Mouse (Mus musculus) ES-E14 (cell line): ENCODE measurements at regions not wholly inside any gene's neighbourhood (a gene's known extent, or its start where the extent isn't known, plus 50 kb on each side); places are given as distances from the start of the nearest gene placed in this dataset.

Source experiments
- DNase-seq: peaks from one replicate; pipeline ENCODE4 v3.0.0-alpha.2; 2013; ENCODE audit warnings: low read depth, low spot score
- H3K27ac ChIP-seq: 2 replicates; pipeline ENCODE4 v1.5.1; 2012; ENCODE audit warnings: low read depth, mild to moderate bottlenecking, low read length, moderate library complexity, mixed read lengths; ENCODE audit not compliant: poor library complexity, insufficient read depth, severe bottlenecking
- H3K36me3 ChIP-seq: 2 replicates; pipeline ENCODE4 v1.6.1; 2012; ENCODE audit warnings: mild to moderate bottlenecking, low read length, moderate library complexity, mixed read lengths; ENCODE audit not compliant: control insufficient read depth, poor library complexity, insufficient read depth, severe bottlenecking
- H3K4me1 ChIP-seq, 2 experiments: fragments of 150-350 bp in 1 of 2; sonication (generic) in 1 of 2; 2 replicates each; pipeline ENCODE4 v1.6.1; 2012; ENCODE audit warnings: low read length in 2 of 2, mild to moderate bottlenecking in 1 of 2, mixed read lengths in 1 of 2; ENCODE audit not compliant: control insufficient read depth in 2 of 2, insufficient read depth in 2 of 2, poor library complexity in 1 of 2
- H3K4me3 ChIP-seq, 2 experiments: fragments of 150-350 bp in 1 of 2; sonication (generic) in 1 of 2; 2 replicates each; pipeline ENCODE4 v1.5.1; 2012; ENCODE audit warnings: low read length in 2 of 2, low read depth in 1 of 2, mild to moderate bottlenecking in 1 of 2, mixed read lengths in 1 of 2; ENCODE audit not compliant: insufficient read depth in 1 of 2, poor library complexity in 1 of 2, severe bottlenecking in 1 of 2
- H3K9ac ChIP-seq: 2 replicates; pipeline ENCODE4 v1.6.1; 2012; ENCODE audit warnings: low read depth, mild to moderate bottlenecking, low read length, mixed read lengths; ENCODE audit not compliant: poor library complexity, insufficient read depth, severe bottlenecking
- H3K9me3 ChIP-seq: fragments of 150-350 bp; sonication (generic); 2 replicates; pipeline ENCODE4 v1.6.1; 2012; ENCODE audit warnings: low read depth, mild to moderate bottlenecking, low read length; ENCODE audit not compliant: control insufficient read depth, insufficient read depth
- CHD2 ChIP-seq: IDR thresholded peaks from 2 replicates; pipeline ENCODE4 v1.6.1; 2014; ENCODE audit warnings: mild to moderate bottlenecking, low read depth, low read length, inconsistent platforms
- HCFC1 ChIP-seq: IDR thresholded peaks from 2 replicates; pipeline ENCODE4 v1.6.1; 2012; ENCODE audit warnings: low read length, inconsistent platforms, borderline replicate concordance; ENCODE audit not compliant: insufficient read depth
- MAFK ChIP-seq: IDR thresholded peaks from 2 replicates; pipeline ENCODE4 v1.6.1; 2014; ENCODE audit warnings: mild to moderate bottlenecking, low read depth, low read length, inconsistent platforms; ENCODE audit not compliant: insufficient read depth
- ZC3H11A ChIP-seq: IDR thresholded peaks from 2 replicates; pipeline ENCODE4 v1.6.1; 2012; ENCODE audit warnings: low read depth, mild to moderate bottlenecking, inconsistent platforms, low read length, borderline replicate concordance
- ZNF384 ChIP-seq: IDR thresholded peaks from 2 replicates; pipeline ENCODE4 v1.6.1; 2012; ENCODE audit warnings: low read depth, low read length, inconsistent platforms
- in situ Hi-C, 2 experiments: fragments of 600-800 bp; cut with MboI; formaldehyde crosslinking; loops; one replicate each; pipeline ENCODE4 v1.15.1; 2025; ENCODE audit warnings: low sequenced_read_pairs in 2 of 2, inconsistent platforms in 1 of 2; ENCODE audit not compliant: unreplicated experiment in 2 of 2

GRCm38 (mm10) chr6:126394111-126394809, 141.0 kb downstream of the Kcna5 start:
- H3K9ac ChIP-seq = no peak overlapping the region
- no peaks in the 10 kb centered on the region for H3K36me3 ChIP-seq
- no peaks in the 10 kb centered on the region for H3K9me3 ChIP-seq
- no peaks in the 10 kb centered on the region for H3K4me1 ChIP-seq
- TF ChIP-seq HCFC1 (no peak), ZNF384 (no peak), CHD2 (no peak), ZC3H11A (no peak), MAFK (no peak)
- no peak overlapping the region for H3K4me3 ChIP-seq
- H3K27ac ChIP-seq = no peak overlapping the region
- no peak for DNase-seq
- in situ Hi-C loops = no loop called here

GRCm38 (mm10) chr6:126384210-126385012, 150.8 kb downstream of the Kcna5 start:
- Histone ChIP-seq H3K36me3 (no peaks in the 10 kb centered on the region), H3K4me3 (no peak overlapping the region), H3K27ac (no peak overlapping the region), H3K9me3 (no peaks in the 10 kb centered on the region), H3K4me1 (no peaks in the 10 kb centered on the region), H3K9ac (no peak overlapping the region)
- DNase-seq = no peak
- no peak for TF ChIP-seq HCFC1
- TF ChIP-seq MAFK = no peak
- no peak for TF ChIP-seq ZNF384
- no peak for TF ChIP-seq ZC3H11A
- TF ChIP-seq CHD2 = no peak
- in situ Hi-C loops = no loop called here

- Histone ChIP-seq H3K4me1 (no peaks in the 10 kb centered on the region), H3K27ac (no peak overlapping the region), H3K4me3 (no peak overlapping the region), H3K36me3 (no peaks in the 10 kb centered on the region), H3K9me3 (no peaks in the 10 kb centered on the region), H3K9ac (no peak overlapping the region)
- in situ Hi-C loops = no loop called here
- no peak for DNase-seq
- TF ChIP-seq HCFC1 = no peak
- no peak for TF ChIP-seq ZNF384
- no peak for TF ChIP-seq CHD2
- TF ChIP-seq MAFK = no peak
These were observed 158.0 kb downstream of the Kcna5 start for GRCm38 (mm10) chr6:126377216-126377615.

GRCm38 (mm10) chr6:126374970-126375620, 160.1 kb downstream of the Kcna5 start:
- Histone ChIP-seq H3K4me1 (no peaks in the 10 kb centered on the region), H3K4me3 (no peak overlapping the region), H3K9ac (no peak overlapping the region), H3K27ac (no peak overlapping the region), H3K9me3 (no peaks in the 10 kb centered on the region), H3K36me3 (no peaks in the 10 kb centered on the region)
- in situ Hi-C loops = no loop called here
- TF ChIP-seq ZNF384 (no peak), CHD2 (no peak), ZC3H11A (no peak)
- DNase-seq = no peak
